Mouse (Mus musculus): Measurements from ENCODE around the gene Copz2.

DNA sequence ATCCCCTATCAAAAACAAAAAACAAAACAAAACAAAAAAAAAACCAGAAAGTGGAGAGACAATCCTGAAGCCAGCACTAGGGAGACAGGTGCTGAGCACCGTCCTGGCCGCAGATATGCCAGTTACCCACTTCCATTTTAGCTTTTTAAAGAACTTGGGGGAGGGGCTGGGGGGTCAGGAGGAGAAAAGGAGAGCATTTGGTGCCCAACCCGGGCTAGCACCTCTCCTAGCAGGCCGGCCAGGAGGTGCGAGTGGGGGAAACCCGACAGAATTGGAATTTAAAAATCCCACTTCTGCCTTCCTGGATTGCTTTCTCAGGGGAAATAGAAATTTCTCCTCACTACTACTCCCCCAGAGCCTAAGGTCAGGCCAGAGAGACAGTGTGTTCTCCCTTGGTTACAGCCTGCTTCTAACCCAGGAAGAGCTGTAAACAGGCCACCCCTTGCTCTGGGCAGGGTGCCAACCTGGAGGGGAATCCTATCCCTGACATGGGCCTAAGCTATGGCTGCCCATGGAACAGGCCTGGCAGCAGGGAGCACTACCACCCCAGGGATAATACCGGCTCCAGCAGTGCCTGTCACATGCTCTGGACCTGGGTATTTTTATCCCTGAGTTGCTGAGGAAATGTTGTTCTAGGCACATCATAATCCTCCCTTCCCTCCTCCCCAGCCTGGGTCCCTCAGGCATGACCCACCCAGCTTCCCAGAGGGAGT is 24.7 kb upstream of the Copz2 start:
- TF ChIP-seq GATA1 (IDR thresholded peaks at IDR 0.05; ENCODE audit: borderline replicate concordance, low read length) (no peak), GATA2 (IDR thresholded peaks at IDR 0.05; ENCODE audit: borderline replicate concordance, low read depth, low read length) (no peak), CTCF (IDR thresholded peaks at IDR 0.05; ENCODE audit: low read depth, low read length) (no peak), TAL1 (conservative IDR thresholded peaks at IDR 0.05; ENCODE audit: low read depth, low read length) (no peak), POLR2AphosphoS5 (IDR thresholded peaks at IDR 0.05; ENCODE audit: insufficient replicate concordance, low read depth, low read length) (no peak)
